Mouse (Mus musculus): ENCODE data around the gene B9d2.

B9d2 gene

GRCm38 (mm10) chr7:25702350-25702749 is 21.8 kb downstream of the B9d2 start:
- H3K36me3 ChIP-seq (ENCODE audit: insufficient read depth, low read length) = no peaks in the 10 kb centered on the region
- H3K4me1 ChIP-seq (replicated peaks; ENCODE audit: low read depth, low read length) = peaks cover 31% of the 10 kb centered on the region

GRCm38 (mm10) chr7:25703793-25704494 is 23.4 kb downstream of the B9d2 start:
- Histone ChIP-seq H3K9me3 (ENCODE audit: low read length) (peaks cover 13% of the 10 kb centered on the region), H3K4me1 (replicated peaks; ENCODE audit: low read depth, low read length) (peaks cover 47% of the 10 kb centered on the region), H3K36me3 (ENCODE audit: insufficient read depth, low read length) (no peaks in the 10 kb centered on the region), H3K4me3 (replicated peaks; ENCODE audit: low read length) (peak overlapping the region; percentile 70; the same call in 1 of the 2 replicates), H3K27me3 (ENCODE audit: insufficient read depth, low read length) (peaks cover 13% of the 10 kb centered on the region)
- no peak for TF ChIP-seq NANOG (IDR thresholded peaks at IDR 0.05; ENCODE audit: borderline replicate concordance, low read length)
- no peak for TF ChIP-seq POU5F1 (IDR thresholded peaks at IDR 0.05; ENCODE audit: borderline replicate concordance, low read length)
- no peak for TF ChIP-seq CTCF (conservative IDR thresholded peaks at IDR 0.05; ENCODE audit: low read length)

More at GRCm38 (mm10) chr7:25702350-25702749, 21.8 kb downstream of the B9d2 start:
- Histone ChIP-seq H3K4me3 (replicated peaks; ENCODE audit: low read length) (no peak overlapping the region), H3K9me3 (ENCODE audit: low read length) (peaks cover 13% of the 10 kb centered on the region), H3K27me3 (ENCODE audit: insufficient read depth, low read length) (peaks cover 15% of the 10 kb centered on the region)
- TF ChIP-seq NANOG (IDR thresholded peaks at IDR 0.05; ENCODE audit: borderline replicate concordance, low read length) (no peak), CTCF (conservative IDR thresholded peaks at IDR 0.05; ENCODE audit: low read length) (peak; percentile 50)

- H3K4me3 ChIP-seq (replicated peaks; ENCODE audit: low read length) = peak overlapping the region; percentile 70
- H3K9me3 ChIP-seq (ENCODE audit: low read length) = peaks cover 8% of the 10 kb centered on the region
- peaks cover 52% of the 10 kb centered on the region for H3K4me1 ChIP-seq (replicated peaks; ENCODE audit: low read depth, low read length)
- H3K27me3 ChIP-seq (ENCODE audit: insufficient read depth, low read length) = peaks cover 13% of the 10 kb centered on the region
- H3K36me3 ChIP-seq (ENCODE audit: insufficient read depth, low read length) = no peaks in the 10 kb centered on the region
- no peak for TF ChIP-seq NANOG (IDR thresholded peaks at IDR 0.05; ENCODE audit: borderline replicate concordance, low read length)
- no peak for TF ChIP-seq POU5F1 (IDR thresholded peaks at IDR 0.05; ENCODE audit: borderline replicate concordance, low read length)
- TF ChIP-seq CTCF (conservative IDR thresholded peaks at IDR 0.05; ENCODE audit: low read length) = no peak
These were observed 24.3 kb downstream of the B9d2 start for GRCm38 (mm10) chr7:25704716-25705364.

- Histone ChIP-seq H3K36me3 (ENCODE audit: insufficient read depth, low read length) (no peaks in the 10 kb centered on the region), H3K4me1 (replicated peaks; ENCODE audit: low read depth, low read length) (peaks cover 59% of the 10 kb centered on the region), H3K9me3 (ENCODE audit: low read length) (peaks cover 7% of the 10 kb centered on the region), H3K27me3 (ENCODE audit: insufficient read depth, low read length) (peaks cover 13% of the 10 kb centered on the region), H3K4me3 (replicated peaks; ENCODE audit: low read length) (no peak overlapping the region)
- TF ChIP-seq NANOG (IDR thresholded peaks at IDR 0.05; ENCODE audit: borderline replicate concordance, low read length) = no peak
- TF ChIP-seq POU5F1 (IDR thresholded peaks at IDR 0.05; ENCODE audit: borderline replicate concordance, low read length) = no peak
- TF ChIP-seq CTCF (conservative IDR thresholded peaks at IDR 0.05; ENCODE audit: low read length) = no peak
These were observed 25.2 kb downstream of the B9d2 start for GRCm38 (mm10) chr7:25705801-25706251.

- H3K4me3 ChIP-seq (replicated peaks; ENCODE audit: low read length) = no peak overlapping the region
- TF ChIP-seq CTCF (conservative IDR thresholded peaks at IDR 0.05; ENCODE audit: low read length) (no peak), POU5F1 (IDR thresholded peaks at IDR 0.05; ENCODE audit: borderline replicate concordance, low read length) (no peak), NANOG (IDR thresholded peaks at IDR 0.05; ENCODE audit: borderline replicate concordance, low read length) (no peak)
- H3K36me3 ChIP-seq (ENCODE audit: insufficient read depth, low read length) = 0 out of 2 replicates have a peak, but pooled peaks cover 7% of the 10 kb centered on the region
- peaks cover 7% of the 10 kb centered on the region for H3K9me3 ChIP-seq (ENCODE audit: low read length)
- H3K4me1 ChIP-seq (replicated peaks; ENCODE audit: low read depth, low read length) = peaks cover 68% of the 10 kb centered on the region
- H3K27me3 ChIP-seq (ENCODE audit: insufficient read depth, low read length) = peaks cover 13% of the 10 kb centered on the region
These were observed 26.1 kb downstream of the B9d2 start for GRCm38 (mm10) chr7:25706578-25707170.

GRCm38 (mm10) chr7:25707581-25708292 is 27.2 kb downstream of the B9d2 start:
- no peaks in the 10 kb centered on the region for H3K9me3 ChIP-seq (ENCODE audit: low read length)
- H3K27me3 ChIP-seq (ENCODE audit: insufficient read depth, low read length) = peaks cover 13% of the 10 kb centered on the region
- H3K4me1 ChIP-seq (replicated peaks; ENCODE audit: low read depth, low read length) = peaks cover 78% of the 10 kb centered on the region
- peak overlapping the region; percentile 67 for H3K4me3 ChIP-seq (replicated peaks; ENCODE audit: low read length)
- H3K36me3 ChIP-seq (ENCODE audit: insufficient read depth, low read length) = peaks cover 16% of the 10 kb centered on the region
- no peak for TF ChIP-seq POU5F1 (IDR thresholded peaks at IDR 0.05; ENCODE audit: borderline replicate concordance, low read length)
- TF ChIP-seq NANOG (IDR thresholded peaks at IDR 0.05; ENCODE audit: borderline replicate concordance, low read length) = no peak
- no peak for TF ChIP-seq CTCF (conservative IDR thresholded peaks at IDR 0.05; ENCODE audit: low read length)

- Histone ChIP-seq H3K4me3 (replicated peaks; ENCODE audit: low read length) (peak overlapping the region; percentile 65), H3K36me3 (ENCODE audit: insufficient read depth, low read length) (peaks cover 38% of the 10 kb centered on the region), H3K27me3 (ENCODE audit: insufficient read depth, low read length) (no peaks in the 10 kb centered on the region), H3K4me1 (replicated peaks; ENCODE audit: low read depth, low read length) (peaks cover 84% of the 10 kb centered on the region), H3K9me3 (ENCODE audit: low read length) (no peaks in the 10 kb centered on the region)
- no peak for TF ChIP-seq CTCF (conservative IDR thresholded peaks at IDR 0.05; ENCODE audit: low read length)
- no peak for TF ChIP-seq NANOG (IDR thresholded peaks at IDR 0.05; ENCODE audit: borderline replicate concordance, low read length)
- TF ChIP-seq POU5F1 (IDR thresholded peaks at IDR 0.05; ENCODE audit: borderline replicate concordance, low read length) = no peak
These were observed 29.4 kb downstream of the B9d2 start for GRCm38 (mm10) chr7:25709961-25710360.

Measured in E14TG2a.4 (cell line).